Mouse (Mus musculus) forebrain, postnatal 0 days (tissue): Measurements from ENCODE around the gene Ptprn2. TPM values are rescaled to one million over a fixed set of nuclear protein-coding genes. Genes with fewer than 3 reads are reported as not detected.
A peak's percentile ranks its signal among the peaks of the same experiment; 100 is the strongest.

ENCODE experiments used
- ATAC-seq: fragments of 200-750 bp; cut with Nextera tagmentation; 2 replicates; pipeline ENCODE4 v1.8.0; 2017; ENCODE audit warnings: mild to moderate bottlenecking, moderate library complexity
- DNase-seq: peaks from one replicate; pipeline ENCODE4 v3.0.0-alpha.2; 2015
- H3K27ac ChIP-seq: fragments of 300-500 bp; sonication (generic); 2 replicates; pipeline ENCODE4 v1.5.1; 2014; ENCODE audit warnings: low read depth, mild to moderate bottlenecking, antibody characterized with exemption, low read length, moderate library complexity, mixed read lengths
- H3K27me3 ChIP-seq: fragments of 300-500 bp; sonication (generic); 2 replicates; pipeline ENCODE4 v1.6.1; 2014; ENCODE audit warnings: mild to moderate bottlenecking, low read length, mixed read lengths; ENCODE audit not compliant: insufficient read depth
- H3K36me3 ChIP-seq: fragments of 300-500 bp; sonication (generic); 2 replicates; pipeline ENCODE4 v1.6.1; 2014; ENCODE audit warnings: mild to moderate bottlenecking, moderate library complexity; ENCODE audit not compliant: insufficient read depth
- H3K4me1 ChIP-seq: fragments of 300-500 bp; sonication (generic); 2 replicates; pipeline ENCODE4 v1.6.1; 2014; ENCODE audit warnings: antibody characterized with exemption; ENCODE audit not compliant: insufficient read depth
- H3K4me2 ChIP-seq: fragments of 300-500 bp; sonication (generic); 2 replicates; pipeline ENCODE4 v1.6.1; 2014; ENCODE audit warnings: low read depth, mild to moderate bottlenecking, moderate library complexity
- H3K4me3 ChIP-seq: fragments of 300-500 bp; sonication (generic); 2 replicates; pipeline ENCODE4 v1.5.1; 2014; ENCODE audit warnings: low read depth, low read length, mixed read lengths
- H3K9ac ChIP-seq: fragments of 300-500 bp; sonication (generic); 2 replicates; pipeline ENCODE4 v1.6.1; 2014; ENCODE audit warnings: mild to moderate bottlenecking
- H3K9me3 ChIP-seq: fragments of 300-500 bp; sonication (generic); 2 replicates; pipeline ENCODE4 v1.6.1; 2016; ENCODE audit warnings: low read length
- CTCF ChIP-seq: sonication (generic); IDR thresholded peaks from 2 replicates; pipeline ENCODE4 v1.5.1; 2016; ENCODE audit warnings: antibody characterized with exemption, control low read depth, low read depth
- WGBS: fragments of 180-500 bp; shearing (Covaris S2); extraction: QIAGEN DNeasy Blood & Tissue Kit; methylation state at CpG from one replicate; pipeline ENCODE4 v1.1.7; 2014; 5-methylcytosine and 5-hydroxymethylcytosine counted together
- polyA plus RNA-seq: library from polyadenylated mRNA; unstranded; fragments of >200 nt; fragmentation: Nextera tagmentation; extraction: Ambion mirVana; gene quantifications from 2 replicates; pipeline ENCODE4 v1.2.1, GENCODE M21; 2015
- total RNA-seq: library from RNA; depleted of rRNA; stranded (reverse); fragments of >200 nt; gene quantifications from 2 replicates; pipeline ENCODE4 v1.2.3, GENCODE M21; 2014

The Ptprn2 gene
- total and polyA plus RNA-seq, 2 experiments from 2014 or later: 15.9 to 91.1 TPM

DNA sequence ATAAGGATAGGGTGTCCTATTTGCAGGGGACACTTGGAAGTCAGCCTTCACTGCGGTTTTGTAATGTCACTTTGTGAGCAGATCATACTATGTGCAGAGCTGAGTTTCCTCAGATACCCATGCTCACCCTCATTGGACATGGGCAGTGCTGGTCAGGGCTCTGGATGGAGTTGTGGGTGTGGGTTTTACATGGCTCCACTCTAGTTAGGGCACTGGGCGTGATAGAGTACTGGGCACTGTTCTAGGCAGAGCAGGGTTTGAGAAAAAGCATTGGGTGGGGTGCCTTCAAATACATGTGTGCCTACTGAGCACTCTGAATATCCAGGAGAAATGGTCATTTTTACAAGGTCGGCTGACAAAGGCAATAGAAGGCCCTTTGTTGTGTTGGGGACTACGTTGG, 175.5 kb downstream of the Ptprn2 start:
- Histone ChIP-seq H3K9ac (no peak overlapping the region), H3K4me3 (no peak overlapping the region), H3K27me3 (no peaks in the 10 kb centered on the region), H3K9me3 (no peaks in the 10 kb centered on the region), H3K36me3 (no peaks in the 10 kb centered on the region), H3K4me2 (no peak overlapping the region), H3K4me1 (0 out of 2 replicates have a peak, but pooled peaks cover 4% of the 10 kb centered on the region), H3K27ac (no peak overlapping the region)
- no peak for TF ChIP-seq CTCF
- ATAC-seq (no peak), DNase-seq (no peak)
- 73% methylated on average over 4 of the region's 4 CpGs for WGBS

DNA sequence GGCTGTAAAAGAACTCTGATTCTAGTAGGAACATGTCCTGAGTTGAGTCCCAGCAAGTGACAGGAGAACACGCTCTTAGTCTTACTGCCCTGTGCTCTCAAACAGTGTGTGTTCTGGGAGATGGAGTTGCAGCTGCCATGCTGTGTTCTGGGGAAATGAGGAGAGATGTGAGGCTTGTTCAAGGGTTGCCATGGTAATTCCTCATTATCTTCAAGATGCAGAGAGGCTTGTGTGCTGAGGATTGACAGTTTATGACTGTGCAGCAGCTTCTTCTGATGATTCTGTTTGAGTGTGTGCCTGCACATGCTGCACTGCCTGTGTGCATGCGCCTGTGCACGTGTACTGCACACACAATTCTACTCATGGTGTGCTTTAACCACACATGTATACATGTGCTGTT, 192.2 kb downstream of the Ptprn2 start:
- 7% methylated on average over 3 of the region's 3 CpGs for WGBS
- H3K36me3 ChIP-seq: no peaks in the 10 kb centered on the region
- no peak overlapping the region for H3K4me3 ChIP-seq
- H3K9me3 ChIP-seq: no peaks in the 10 kb centered on the region
- 0 out of 2 replicates have a peak, but pooled peaks cover 3% of the 10 kb centered on the region for H3K4me1 ChIP-seq
- H3K27ac ChIP-seq: peak overlapping the region; percentile 73
- H3K4me2 ChIP-seq: no peak overlapping the region
- ATAC-seq (peak; percentile 99), DNase-seq (peak; percentile 83)
- H3K27me3 ChIP-seq: no peaks in the 10 kb centered on the region
- TF ChIP-seq CTCF: no peak
- H3K9ac ChIP-seq: no peak overlapping the region

DNA sequence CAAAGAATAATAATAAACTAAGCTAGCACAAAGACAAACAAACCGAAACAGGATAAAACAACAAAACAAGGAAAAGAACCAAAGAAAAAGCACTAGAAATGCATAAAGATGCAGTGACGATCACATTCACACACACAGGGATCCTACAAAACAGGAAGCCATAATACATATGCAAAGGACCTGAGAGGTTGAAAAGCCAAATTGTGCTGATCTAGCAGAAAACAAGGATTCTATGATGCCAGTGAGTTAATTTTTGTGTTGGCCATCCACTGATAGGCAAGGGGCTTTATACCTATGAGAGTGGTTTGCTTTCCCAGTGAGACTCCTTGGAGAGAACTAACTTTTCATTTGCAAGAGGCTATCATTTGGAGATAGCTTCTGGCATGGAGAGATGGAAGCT, 204.3 kb downstream of the Ptprn2 start:
- no peak for ATAC-seq
- WGBS: 77% methylated on average over 2 of the region's 2 CpGs
- no peak for TF ChIP-seq CTCF

DNA sequence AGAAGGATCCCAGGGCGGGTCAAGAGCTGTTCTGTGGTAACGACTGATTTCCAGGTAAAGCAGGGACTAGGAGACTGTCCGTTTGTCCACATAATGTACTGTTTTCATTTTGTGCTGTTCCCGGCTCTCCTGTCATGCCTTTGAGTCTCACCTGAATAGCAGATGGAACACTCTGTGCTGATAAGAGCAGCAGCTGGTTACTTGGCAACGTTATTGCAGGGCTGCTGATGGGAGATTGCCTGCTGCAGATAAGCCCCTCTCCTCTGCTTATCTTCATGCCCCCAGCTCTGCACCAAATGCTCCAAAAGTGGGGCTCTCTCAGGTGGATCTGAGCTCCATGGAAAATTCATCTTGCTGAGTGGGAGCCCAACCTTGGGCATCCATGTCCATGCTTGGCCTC, 224.0 kb downstream of the Ptprn2 start:
- TF ChIP-seq CTCF: no peak
- Histone ChIP-seq H3K27ac (peak overlapping the region; percentile 51), H3K36me3 (no peaks in the 10 kb centered on the region), H3K9ac (no peak overlapping the region), H3K27me3 (no peaks in the 10 kb centered on the region), H3K4me1 (no peaks in the 10 kb centered on the region; the same call in 1 of the 2 replicates), H3K4me2 (no peak overlapping the region), H3K9me3 (no peaks in the 10 kb centered on the region), H3K4me3 (no peak overlapping the region)
- ATAC-seq (peak; percentile 76), DNase-seq (peak; percentile 31)
- WGBS: 66% methylated on average over 5 of the region's 5 CpGs

More for the DNA sequence above, 204.3 kb downstream of the Ptprn2 start:
- H3K4me1 ChIP-seq: no peaks in the 10 kb centered on the region
- H3K27me3 ChIP-seq: no peaks in the 10 kb centered on the region
- H3K4me3 ChIP-seq: no peak overlapping the region
- no peaks in the 10 kb centered on the region for H3K9me3 ChIP-seq
- H3K36me3 ChIP-seq: no peaks in the 10 kb centered on the region
- DNase-seq: no peak
- H3K4me2 ChIP-seq: no peak overlapping the region
- no peak overlapping the region for H3K9ac ChIP-seq
- H3K27ac ChIP-seq: no peak overlapping the region

GRCm38 (mm10) chr12:116710716-116711115, 225.2 kb downstream of the Ptprn2 start:
- Histone ChIP-seq H3K9me3 (no peaks in the 10 kb centered on the region), H3K27me3 (no peaks in the 10 kb centered on the region), H3K9ac (no peak overlapping the region), H3K4me2 (no peak overlapping the region), H3K4me3 (no peak overlapping the region), H3K36me3 (no peaks in the 10 kb centered on the region), H3K27ac (no peak overlapping the region; the same call in 1 of the 2 replicates), H3K4me1 (no peaks in the 10 kb centered on the region; the same call in 1 of the 2 replicates)
- DNase-seq (peak; percentile 46), ATAC-seq (peak; percentile 81)
- 44% methylated on average over 3 of the region's 3 CpGs for WGBS
- TF ChIP-seq CTCF: no peak

- Histone ChIP-seq H3K27me3 (no peaks in the 10 kb centered on the region), H3K4me2 (no peak overlapping the region), H3K9me3 (no peaks in the 10 kb centered on the region), H3K4me1 (no peaks in the 10 kb centered on the region; the same call in 1 of the 2 replicates), H3K36me3 (no peaks in the 10 kb centered on the region), H3K9ac (no peak overlapping the region), H3K27ac (peak overlapping the region; percentile 54; the same call in 1 of the 2 replicates), H3K4me3 (no peak overlapping the region)
- 81% methylated on average over 6 of the region's 6 CpGs for WGBS
- DNase-seq (no peak), ATAC-seq (0 out of 2 replicates have a peak, but pooled peaks have one; percentile 21)
- no peak for TF ChIP-seq CTCF
Measured at GRCm38 (mm10) chr12:116711133-116711532, 225.6 kb downstream of the Ptprn2 start.

DNA sequence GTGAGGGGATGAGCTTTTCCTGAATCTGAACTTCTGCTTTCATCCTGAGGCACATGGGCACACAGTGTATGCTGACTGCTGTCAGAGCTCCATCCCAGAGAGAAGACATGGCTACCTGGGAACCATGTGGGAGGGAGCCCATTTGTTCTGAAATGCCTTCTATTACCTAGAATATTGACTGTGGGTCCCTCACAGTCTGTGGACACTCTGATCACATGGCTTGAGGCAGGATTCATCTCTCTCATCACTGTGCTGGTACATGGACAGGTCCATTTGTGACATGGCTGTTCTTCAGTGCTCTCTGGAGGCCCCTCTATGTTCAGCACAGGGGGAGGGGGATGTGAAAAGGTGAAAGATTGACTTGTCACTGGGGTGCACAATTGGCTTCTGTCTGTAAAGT, 227.6 kb downstream of the Ptprn2 start:
- ATAC-seq: no peak
- no peak for TF ChIP-seq CTCF
- no peaks in the 10 kb centered on the region for H3K27me3 ChIP-seq
- no peaks in the 10 kb centered on the region; the same call in 1 of the 2 replicates for H3K4me1 ChIP-seq
- no peak overlapping the region for H3K9ac ChIP-seq
- no peak overlapping the region for H3K4me3 ChIP-seq
- no peaks in the 10 kb centered on the region for H3K36me3 ChIP-seq
- no peak overlapping the region for H3K27ac ChIP-seq
- no peak overlapping the region for H3K4me2 ChIP-seq
- H3K9me3 ChIP-seq: no peaks in the 10 kb centered on the region
- DNase-seq: no peak
